Mouse (Mus musculus) natural killer cell, adult 2 months (primary cell): ENCODE results near the gene Irf2bp1.

Experiments
- DNase-seq, 2 experiments: peaks; one replicate each; pipeline ENCODE4 v3.0.0; 2022; ENCODE audit warnings: low spot score in 2 of 2

Irf2bp1 gene

GRCm38 (mm10) chr7:19003902-19004630, at the start of gene Irf2bp1:
TSS of gene Irf2bp1 (plus strand) at chr7:19004044.
- peak; percentile 91 for DNase-seq

DNA sequence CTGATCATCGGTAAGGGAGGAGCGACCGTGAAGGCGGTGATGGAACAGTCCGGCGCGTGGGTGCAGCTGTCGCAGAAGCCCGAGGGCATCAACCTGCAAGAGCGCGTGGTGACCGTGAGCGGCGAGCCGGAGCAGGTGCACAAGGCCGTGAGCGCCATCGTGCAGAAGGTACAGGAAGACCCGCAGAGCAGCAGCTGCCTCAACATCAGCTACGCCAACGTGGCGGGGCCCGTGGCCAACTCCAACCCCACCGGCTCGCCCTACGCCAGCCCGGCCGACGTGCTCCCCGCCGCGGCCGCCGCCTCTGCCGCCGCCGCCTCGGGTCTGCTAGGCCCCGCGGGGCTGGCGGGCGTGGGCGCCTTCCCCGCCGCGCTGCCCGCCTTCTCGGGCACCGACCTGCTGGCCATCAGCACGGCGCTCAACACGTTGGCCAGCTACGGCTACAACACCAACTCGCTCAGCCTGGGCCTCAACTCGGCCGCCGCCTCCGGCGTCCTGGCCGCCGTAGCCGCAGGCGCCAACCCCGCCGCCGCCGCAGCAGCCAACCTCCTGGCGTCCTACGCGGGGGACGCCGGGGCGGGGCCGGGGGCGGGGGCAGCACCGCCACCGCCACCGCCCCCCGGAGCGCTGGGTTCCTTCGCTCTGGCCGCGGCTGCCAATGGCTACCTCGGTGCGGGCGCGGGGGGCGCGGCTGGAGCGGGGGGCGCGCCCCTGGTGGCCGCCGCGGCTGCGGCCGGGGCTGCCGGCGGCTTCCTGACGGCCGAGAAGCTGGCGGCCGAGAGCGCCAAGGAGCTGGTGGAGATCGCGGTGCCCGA, 46.1 kb upstream of the Irf2bp1 start:
- DNase-seq, result no peak

DNA sequence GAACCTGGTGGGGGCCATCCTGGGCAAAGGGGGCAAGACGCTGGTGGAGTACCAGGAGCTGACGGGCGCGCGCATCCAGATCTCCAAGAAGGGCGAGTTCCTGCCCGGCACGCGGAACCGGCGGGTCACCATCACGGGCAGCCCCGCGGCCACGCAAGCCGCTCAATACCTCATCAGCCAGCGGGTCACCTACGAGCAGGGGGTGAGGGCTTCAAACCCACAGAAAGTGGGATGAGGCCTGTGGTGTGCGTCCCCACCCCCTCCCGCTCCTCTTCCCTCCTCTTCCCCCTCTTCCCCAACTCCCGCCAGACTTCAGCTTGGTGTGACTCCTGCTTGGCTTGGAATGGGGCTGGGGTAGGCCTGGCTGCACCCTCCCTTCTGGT, 45.5 kb upstream of the Irf2bp1 start:
- no peak for DNase-seq

- DNase-seq, result no peak
Measured at GRCm38 (mm10) chr7:18959446-18959845, 44.4 kb upstream of the Irf2bp1 start.

- DNase-seq, result no peak
Measured at GRCm38 (mm10) chr7:18962171-18962792, 41.6 kb upstream of the Irf2bp1 start.

DNA sequence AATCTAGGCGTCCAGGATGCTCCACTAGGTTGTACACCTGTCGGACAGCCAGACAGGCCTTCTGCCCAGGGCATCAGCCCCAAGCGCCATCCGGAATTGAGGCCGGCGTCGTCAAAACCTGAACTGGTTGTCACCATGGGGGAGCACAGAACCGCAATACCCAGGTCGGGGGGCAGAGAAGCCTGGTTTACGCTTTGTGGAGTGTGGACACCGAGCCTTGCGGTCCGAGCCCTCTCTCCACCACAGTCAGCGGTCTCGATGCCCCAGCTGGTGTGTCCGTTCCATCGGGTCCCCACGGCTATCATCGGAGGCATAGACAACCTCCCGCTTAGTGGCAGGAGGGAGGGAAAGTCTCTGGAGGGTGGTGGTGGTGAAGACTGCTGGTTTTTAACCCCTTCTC, 41.0 kb upstream of the Irf2bp1 start:
- no peak for DNase-seq

- DNase-seq, result no peak
Measured at GRCm38 (mm10) chr7:18963294-18963843, 40.5 kb upstream of the Irf2bp1 start.

- DNase-seq, result no peak
Measured at GRCm38 (mm10) chr7:18965312-18965711, 38.5 kb upstream of the Irf2bp1 start.

- DNase-seq, result no peak
Measured at GRCm38 (mm10) chr7:18967603-18968002, 36.2 kb upstream of the Irf2bp1 start.

- no peak for DNase-seq
Measured at GRCm38 (mm10) chr7:18970956-18971355, 32.9 kb upstream of the Irf2bp1 start.

- no peak for DNase-seq
Measured at GRCm38 (mm10) chr7:18978381-18978780, 25.5 kb upstream of the Irf2bp1 start.

DNA sequence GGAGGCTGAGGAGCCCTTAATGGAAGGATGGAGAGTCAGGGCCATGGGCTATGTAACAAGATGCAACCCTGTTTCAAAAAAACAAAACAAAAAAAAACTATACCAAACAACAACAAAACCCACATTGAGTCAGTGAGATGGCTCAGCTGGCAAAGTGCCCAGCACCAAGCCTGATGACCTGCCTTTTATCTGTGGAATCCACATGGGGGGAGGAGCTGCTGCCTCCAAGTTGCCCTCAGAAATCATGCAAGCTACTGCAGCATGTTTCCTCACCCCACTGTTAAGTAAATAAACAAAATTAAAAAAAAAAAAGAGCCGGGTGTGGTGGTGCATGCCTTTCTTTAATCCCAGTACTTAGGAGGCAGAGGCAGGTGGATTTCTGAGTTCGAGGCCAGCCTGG, 17.3 kb upstream of the Irf2bp1 start:
- DNase-seq, result no peak

GRCm38 (mm10) chr7:18987100-18987499, 16.7 kb upstream of the Irf2bp1 start, which contains the start of gene Nanos2:
TSS of gene Nanos2 (plus strand) at chr7:18987400.
- no peak for DNase-seq

DNA sequence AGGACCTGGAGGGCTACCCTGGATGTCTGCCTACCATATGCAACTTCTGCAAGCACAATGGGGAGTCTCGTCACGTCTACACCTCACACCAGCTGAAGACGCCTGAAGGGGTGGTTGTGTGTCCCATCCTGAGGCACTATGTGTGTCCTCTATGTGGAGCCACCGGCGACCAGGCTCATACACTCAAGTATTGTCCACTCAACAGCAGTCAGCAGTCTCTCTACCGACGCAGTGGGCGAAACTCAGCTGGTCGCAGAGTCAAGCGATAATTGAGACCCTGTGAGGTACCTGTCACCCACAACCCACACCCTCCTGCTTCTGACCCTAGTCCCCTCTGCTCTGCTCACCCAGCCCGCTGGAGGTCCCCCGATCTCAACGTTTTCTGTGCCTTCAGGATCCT, 16.1 kb upstream of the Irf2bp1 start:
- no peak for DNase-seq

GRCm38 (mm10) chr7:18988780-18989179, 15.1 kb upstream of the Irf2bp1 start:
- DNase-seq, result no peak

- no peak for DNase-seq
Measured at GRCm38 (mm10) chr7:18989995-18990394, 13.8 kb upstream of the Irf2bp1 start.

DNA sequence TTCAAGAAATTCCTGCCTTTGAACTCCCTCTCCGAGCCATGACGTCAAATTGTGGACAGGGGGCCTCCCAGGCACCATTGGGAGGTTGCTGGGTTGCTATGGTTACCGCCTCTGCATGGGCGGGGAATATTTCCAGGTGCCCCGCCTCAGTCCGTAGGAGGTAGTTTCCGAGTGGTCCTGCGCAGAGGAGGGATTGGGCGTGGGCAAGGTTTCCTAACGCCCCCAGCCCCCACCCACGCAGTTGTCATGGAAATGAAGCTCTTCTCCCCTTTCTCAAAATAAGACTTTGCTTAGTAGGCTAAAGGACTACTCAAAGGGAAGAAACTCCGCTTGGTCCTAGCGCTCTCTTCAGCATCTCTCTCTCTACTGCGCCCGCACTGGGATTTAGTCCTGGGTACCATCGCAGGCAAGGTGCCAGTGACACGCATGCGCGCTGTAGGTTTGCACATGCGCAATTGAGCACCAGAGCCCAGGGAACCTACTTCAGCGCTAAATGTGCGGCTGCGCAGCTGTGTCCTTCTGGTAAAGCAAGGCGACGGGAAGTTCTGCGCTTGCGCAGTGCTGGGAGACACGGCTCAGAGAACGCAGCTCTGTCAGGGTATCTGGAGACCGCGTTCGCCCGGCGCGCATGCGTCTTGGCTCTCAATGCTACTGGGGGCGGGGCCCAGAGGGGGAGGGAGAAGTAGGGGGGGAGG, 13.1 kb upstream of the Irf2bp1 start, which contains the start of gene Mypop:
Gene Mypop (plus strand): TSS at position 645 of the 695 bp plus-strand sequence.
- peak; percentile 97 to 99 for DNase-seq

GRCm38 (mm10) chr7:18991660-18992293, 12.1 kb upstream of the Irf2bp1 start:
- peak in 1 of 2 experiments; percentile 22 for DNase-seq

- no peak for DNase-seq
Measured at GRCm38 (mm10) chr7:18992294-18992675, 11.6 kb upstream of the Irf2bp1 start.

- DNase-seq, result no peak
Measured at GRCm38 (mm10) chr7:18993036-18993435, 10.8 kb upstream of the Irf2bp1 start.

- DNase-seq, result no peak
Measured at GRCm38 (mm10) chr7:18998835-18999234, 5.0 kb upstream of the Irf2bp1 start.
